Mouse (Mus musculus): Measurements from ENCODE around the gene Cops8. TPM values are rescaled to one million over a fixed set of nuclear protein-coding genes. Genes with fewer than 3 reads are reported as not detected.

Cops8 gene
- 20.9 and 27.4 TPM in 2 replicates for polyA plus RNA-seq (2012)

GRCm38 (mm10) chr1:90602759-90603560, at the start of gene Cops8:
Gene Cops8 (plus strand): TSS chr1:90602981.

Other genes starting within 250 kb of the Cops8 start
- 0.01 TPM in 1 of 2 replicates, not detected in the other for gene Col6a3, start 241.0 kb downstream of the Cops8 start, polyA plus RNA-seq (2012)